Mouse (Mus musculus) E14TG2a.4 (cell line): ENCODE results near the gene Ugt1a10.

Experiments used
- CTCF ChIP-seq: conservative IDR thresholded peaks from 2 replicates; pipeline ENCODE4 v1.5.1; 2014; ENCODE audit warnings: low read length
- POU5F1 ChIP-seq: IDR thresholded peaks from 2 replicates; pipeline ENCODE4 v1.6.1; 2014; ENCODE audit warnings: low read length, borderline replicate concordance

DNA sequence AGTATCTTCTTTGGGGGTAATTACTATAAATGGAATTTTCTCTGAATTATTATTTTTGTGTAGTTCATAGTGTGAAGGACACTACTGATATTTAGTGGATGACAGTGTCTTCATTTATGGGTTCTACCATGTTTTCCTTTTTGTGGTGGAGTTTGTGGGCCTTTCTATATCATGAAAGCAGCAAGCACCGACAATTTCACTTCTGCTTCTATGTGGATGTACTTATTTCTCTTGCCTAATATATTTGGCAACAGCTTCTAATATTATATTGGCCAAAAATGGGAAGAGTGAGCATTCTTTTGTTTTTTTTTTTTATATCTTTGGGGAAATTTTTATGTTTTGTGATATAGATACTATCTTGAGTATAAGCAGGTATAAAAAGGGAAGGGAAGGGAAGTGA lies 26.5 kb downstream of the Ugt1a10 start:
- TF ChIP-seq CTCF (no peak), POU5F1 (no peak)
